Mouse (Mus musculus): ENCODE data around the gene Naa80. TPM values are rescaled to one million over a fixed set of nuclear protein-coding genes. Genes with fewer than 3 reads are reported as not detected.

Naa80 gene
- polyA plus RNA-seq, 1 experiment from 2014 or later, result 14.7 TPM

- DNase-seq (no peak), ATAC-seq (ENCODE audit: insufficient read depth) (no peak)
- WGBS, result 87% methylated on average over 7 of the region's 7 CpGs
- H3K4me1 ChIP-seq (ENCODE audit: insufficient read depth), result no peaks in the 10 kb centered on the region
- no peak for TF ChIP-seq CTCF (IDR thresholded peaks at IDR 0.05; ENCODE audit: low read depth)
- H3K4me3 ChIP-seq (ENCODE audit: low read depth, low read length), result no peak overlapping the region
- H3K9ac ChIP-seq, result no peak overlapping the region; the same call in 1 of the 2 replicates
- 0 out of 2 replicates have a peak overlapping the region, but pooled peaks have one; percentile 73 for H3K4me2 ChIP-seq
- no peak overlapping the region for H3K27ac ChIP-seq (ENCODE audit: low read depth)
- peaks cover 18% of the 10 kb centered on the region; the same call in 1 of the 2 replicates for H3K36me3 ChIP-seq (ENCODE audit: insufficient read depth)
- H3K9me3 ChIP-seq (ENCODE audit: low read depth, low read length), result no peaks in the 10 kb centered on the region
- no peaks in the 10 kb centered on the region for H3K27me3 ChIP-seq (ENCODE audit: insufficient read depth, low read length)
Observed at GRCm38 (mm10) chr9:107582509-107583062, 3.9 kb downstream of the Naa80 start.

GRCm38 (mm10) chr9:107583174-107583573, 4.5 kb downstream of the Naa80 start:
- Histone ChIP-seq H3K4me3 (ENCODE audit: low read depth, low read length) (no peak overlapping the region), H3K4me2 (no peak overlapping the region), H3K9me3 (ENCODE audit: low read depth, low read length) (no peaks in the 10 kb centered on the region), H3K4me1 (ENCODE audit: insufficient read depth) (peaks cover 2% of the 10 kb centered on the region; the same call in 1 of the 2 replicates), H3K27me3 (ENCODE audit: insufficient read depth, low read length) (no peaks in the 10 kb centered on the region), H3K9ac (no peak overlapping the region), H3K36me3 (ENCODE audit: insufficient read depth) (peaks cover 18% of the 10 kb centered on the region; the same call in 1 of the 2 replicates), H3K27ac (ENCODE audit: low read depth) (no peak overlapping the region)
- 91% methylated on average over 14 of the region's 14 CpGs for WGBS
- no peak for DNase-seq
- TF ChIP-seq CTCF (IDR thresholded peaks at IDR 0.05; ENCODE audit: low read depth), result no peak
- no peak for ATAC-seq (ENCODE audit: insufficient read depth)

- peaks cover 8% of the 10 kb centered on the region; the same call in 1 of the 2 replicates for H3K4me1 ChIP-seq (ENCODE audit: insufficient read depth)
- TF ChIP-seq CTCF (IDR thresholded peaks at IDR 0.05; ENCODE audit: low read depth), result no peak
- no peak overlapping the region for H3K27ac ChIP-seq (ENCODE audit: low read depth)
- H3K27me3 ChIP-seq (ENCODE audit: insufficient read depth, low read length), result no peaks in the 10 kb centered on the region
- H3K36me3 ChIP-seq (ENCODE audit: insufficient read depth), result peaks cover 38% of the 10 kb centered on the region
- no peak for ATAC-seq (ENCODE audit: insufficient read depth)
- no peak overlapping the region; the same call in 1 of the 2 replicates for H3K4me3 ChIP-seq (ENCODE audit: low read depth, low read length)
- no peak for DNase-seq
- no peak overlapping the region for H3K9ac ChIP-seq
- no peaks in the 10 kb centered on the region for H3K9me3 ChIP-seq (ENCODE audit: low read depth, low read length)
- H3K4me2 ChIP-seq, result peak overlapping the region; percentile 13; the same call in 1 of the 2 replicates
- 84% methylated on average over 5 of the region's 5 CpGs for WGBS
Observed at GRCm38 (mm10) chr9:107586504-107586903, 7.8 kb downstream of the Naa80 start.

GRCm38 (mm10) chr9:107586974-107587832, 8.5 kb downstream of the Naa80 start, which contains the start of gene Ifrd2:
Gene Ifrd2 (plus strand): TSS chr9:107587642.
- Histone ChIP-seq H3K4me2 (peak within 1 kb of the TSS; percentile 96), H3K9ac (peak within 1 kb of the TSS; percentile 68), H3K27me3 (ENCODE audit: insufficient read depth, low read length) (no peaks in the 10 kb centered on the region), H3K36me3 (ENCODE audit: insufficient read depth) (peaks cover 45% of the 10 kb centered on the region), H3K4me1 (ENCODE audit: insufficient read depth) (peaks cover 8% of the 10 kb centered on the region; the same call in 1 of the 2 replicates), H3K4me3 (ENCODE audit: low read depth, low read length) (peak within 1 kb of the TSS; percentile 78), H3K9me3 (ENCODE audit: low read depth, low read length) (no peaks in the 10 kb centered on the region), H3K27ac (ENCODE audit: low read depth) (peak within 1 kb of the TSS; percentile 50; the same call in 1 of the 2 replicates)
- ATAC-seq (ENCODE audit: insufficient read depth) (peak; percentile 97), DNase-seq (peak; percentile 99)
- no peak for TF ChIP-seq CTCF (IDR thresholded peaks at IDR 0.05; ENCODE audit: low read depth)
- 13% methylated on average over 46 of the region's 46 CpGs for WGBS

GRCm38 (mm10) chr9:107587833-107588639, 9.3 kb downstream of the Naa80 start:
- peak overlapping the region; percentile 78 for H3K4me3 ChIP-seq (ENCODE audit: low read depth, low read length)
- H3K4me1 ChIP-seq (ENCODE audit: insufficient read depth), result peaks cover 8% of the 10 kb centered on the region; the same call in 1 of the 2 replicates
- no peak for TF ChIP-seq CTCF (IDR thresholded peaks at IDR 0.05; ENCODE audit: low read depth)
- DNase-seq (peak; percentile 73), ATAC-seq (ENCODE audit: insufficient read depth) (no peak)
- H3K9ac ChIP-seq, result peak overlapping the region; percentile 68
- peaks cover 49% of the 10 kb centered on the region for H3K36me3 ChIP-seq (ENCODE audit: insufficient read depth)
- WGBS, result 1% methylated on average over 33 of the region's 33 CpGs
- no peaks in the 10 kb centered on the region for H3K27me3 ChIP-seq (ENCODE audit: insufficient read depth, low read length)
- peak overlapping the region; percentile 50; the same call in 1 of the 2 replicates for H3K27ac ChIP-seq (ENCODE audit: low read depth)
- H3K4me2 ChIP-seq, result peak overlapping the region; percentile 96
- H3K9me3 ChIP-seq (ENCODE audit: low read depth, low read length), result no peaks in the 10 kb centered on the region

GRCm38 (mm10) chr9:107590058-107590772, 11.5 kb downstream of the Naa80 start:
- Histone ChIP-seq H3K9ac (no peak overlapping the region), H3K4me2 (peak overlapping the region; percentile 96), H3K4me3 (ENCODE audit: low read depth, low read length) (peak overlapping the region; percentile 4; the same call in 1 of the 2 replicates), H3K36me3 (ENCODE audit: insufficient read depth) (peaks cover 57% of the 10 kb centered on the region), H3K27ac (ENCODE audit: low read depth) (no peak overlapping the region), H3K9me3 (ENCODE audit: low read depth, low read length) (no peaks in the 10 kb centered on the region), H3K27me3 (ENCODE audit: insufficient read depth, low read length) (no peaks in the 10 kb centered on the region), H3K4me1 (ENCODE audit: insufficient read depth) (peaks cover 8% of the 10 kb centered on the region; the same call in 1 of the 2 replicates)
- TF ChIP-seq CTCF (IDR thresholded peaks at IDR 0.05; ENCODE audit: low read depth), result no peak
- no peak for DNase-seq
- no peak for ATAC-seq (ENCODE audit: insufficient read depth)
- WGBS, result 79% methylated on average over 25 of the region's 25 CpGs
